Mouse (Mus musculus): ENCODE measurements around the gene Tmc3. TPM values are rescaled to one million over a fixed set of nuclear protein-coding genes. Genes with fewer than 3 reads are reported as not detected.

The Tmc3 gene
- polyA plus RNA-seq, 1 experiment from 2014 or later, result 1.4 TPM

DNA sequence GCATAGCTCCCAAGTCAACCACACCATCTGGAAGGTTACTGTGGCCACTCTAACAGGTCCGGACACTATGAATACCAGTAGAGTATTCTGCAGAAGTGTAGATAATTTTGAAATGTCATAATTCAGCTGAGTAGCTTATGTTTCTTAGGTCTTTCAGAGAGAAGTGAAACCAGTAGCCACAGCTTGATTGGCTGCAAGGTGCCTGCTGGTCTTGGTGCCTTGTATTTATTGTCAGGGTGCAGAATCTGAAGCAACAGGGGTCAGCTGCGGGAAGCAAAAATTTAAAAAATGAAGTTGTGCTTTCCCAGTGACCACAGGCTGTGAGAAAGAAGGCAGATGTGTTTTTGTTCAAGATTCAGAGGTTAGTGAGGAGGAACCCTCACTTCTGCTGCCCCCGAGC is 31.5 kb downstream of the Tmc3 start:
- H3K9ac ChIP-seq (replicated peaks; ENCODE audit: low read length), result no peak overlapping the region
- ATAC-seq (ENCODE audit: low FRiP score, low TSS enrichment), result no peak
- no peaks in the 10 kb centered on the region for H3K9me3 ChIP-seq (ENCODE audit: low read length)
- no peak overlapping the region for H3K27ac ChIP-seq (ENCODE audit: low read length)
- H3K27me3 ChIP-seq (ENCODE audit: insufficient read depth, low read length), result no peaks in the 10 kb centered on the region
- H3K4me3 ChIP-seq (ENCODE audit: low read length), result no peak overlapping the region
- H3K4me2 ChIP-seq (replicated peaks; ENCODE audit: low read depth, low read length), result no peak overlapping the region
- H3K36me3 ChIP-seq (ENCODE audit: insufficient read depth, low read length), result no peaks in the 10 kb centered on the region
- 78% methylated on average over 3 of the region's 3 CpGs for WGBS
- H3K4me1 ChIP-seq (ENCODE audit: insufficient read depth, low read length), result peaks cover 9% of the 10 kb centered on the region; the same call in 1 of the 2 replicates

DNA sequence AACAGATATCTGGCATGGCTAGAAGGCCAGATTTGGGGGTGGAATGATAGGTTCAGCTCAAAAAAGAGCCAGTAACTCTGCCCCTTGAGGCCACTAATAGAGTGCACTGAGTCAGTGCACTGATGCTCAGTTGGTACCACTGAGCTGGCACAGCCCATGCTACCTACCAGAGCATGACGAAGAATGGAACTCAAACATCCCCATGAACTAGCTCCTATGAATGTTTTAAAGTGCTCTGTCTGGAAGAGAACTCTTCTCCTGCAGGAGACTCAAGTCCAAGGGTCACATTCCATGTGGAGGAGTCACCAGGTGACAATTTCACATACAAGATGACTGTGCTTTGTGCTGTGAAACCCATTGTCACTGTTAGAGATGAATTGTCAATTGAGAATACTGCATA is 34.0 kb downstream of the Tmc3 start:
- Histone ChIP-seq H3K9ac (replicated peaks; ENCODE audit: low read length) (no peak overlapping the region), H3K27ac (ENCODE audit: low read length) (no peak overlapping the region), H3K36me3 (ENCODE audit: insufficient read depth, low read length) (no peaks in the 10 kb centered on the region), H3K27me3 (ENCODE audit: insufficient read depth, low read length) (no peaks in the 10 kb centered on the region), H3K4me3 (ENCODE audit: low read length) (no peak overlapping the region), H3K4me2 (replicated peaks; ENCODE audit: low read depth, low read length) (no peak overlapping the region), H3K9me3 (ENCODE audit: low read length) (no peaks in the 10 kb centered on the region), H3K4me1 (ENCODE audit: insufficient read depth, low read length) (peaks cover 9% of the 10 kb centered on the region; the same call in 1 of the 2 replicates)
- WGBS, result 77% methylated on average over 1 of the region's 1 CpGs
- 0 out of 2 replicates have a peak, but pooled peaks have one; percentile 46 for ATAC-seq (ENCODE audit: low FRiP score, low TSS enrichment)

DNA sequence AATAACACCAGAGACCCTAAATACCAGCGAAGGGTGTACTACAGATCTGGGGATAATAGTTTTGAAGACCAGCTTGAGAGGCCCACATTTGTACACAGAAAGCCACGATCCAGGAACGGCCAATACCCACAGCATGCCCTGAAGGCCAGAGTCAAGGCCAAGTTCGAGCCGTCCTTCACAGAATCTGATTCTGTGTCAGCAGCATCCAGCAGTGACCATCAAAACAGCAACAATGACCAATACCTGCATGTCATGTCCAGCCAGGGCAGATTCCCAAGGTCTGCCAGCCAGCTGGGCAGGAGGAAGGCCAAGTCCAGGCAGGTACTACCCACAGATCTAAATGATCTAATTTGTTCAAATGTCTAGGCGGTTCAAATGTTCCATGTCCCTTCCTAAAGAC is 37.9 kb downstream of the Tmc3 start:
- Histone ChIP-seq H3K36me3 (ENCODE audit: insufficient read depth, low read length) (no peaks in the 10 kb centered on the region), H3K4me1 (ENCODE audit: insufficient read depth, low read length) (peaks cover 6% of the 10 kb centered on the region; the same call in 1 of the 2 replicates), H3K4me2 (replicated peaks; ENCODE audit: low read depth, low read length) (no peak overlapping the region), H3K27ac (ENCODE audit: low read length) (no peak overlapping the region), H3K9me3 (ENCODE audit: low read length) (no peaks in the 10 kb centered on the region), H3K27me3 (ENCODE audit: insufficient read depth, low read length) (no peaks in the 10 kb centered on the region), H3K4me3 (ENCODE audit: low read length) (no peak overlapping the region), H3K9ac (replicated peaks; ENCODE audit: low read length) (no peak overlapping the region)
- 91% methylated on average over 6 of the region's 6 CpGs for WGBS
- no peak for ATAC-seq (ENCODE audit: low FRiP score, low TSS enrichment)

DNA sequence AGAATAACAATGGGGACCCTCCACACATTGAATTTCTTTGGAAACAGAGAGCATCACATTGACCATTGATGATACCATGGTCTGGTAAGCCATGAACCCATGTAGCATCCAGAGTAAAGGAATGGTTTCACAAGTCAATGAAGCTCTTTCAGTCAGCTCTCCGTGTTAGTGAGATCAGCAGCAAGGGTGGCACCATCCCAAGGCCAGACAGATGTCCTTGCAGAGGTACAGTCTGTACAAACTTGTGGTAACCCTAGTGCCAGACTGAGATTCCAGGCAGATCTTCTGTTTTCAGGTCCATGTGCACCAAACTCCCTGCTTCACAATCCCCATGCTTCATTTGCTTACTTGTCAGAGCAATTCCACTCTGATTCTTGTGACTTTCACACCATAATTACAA is 39.3 kb downstream of the Tmc3 start:
- Histone ChIP-seq H3K36me3 (ENCODE audit: insufficient read depth, low read length) (no peaks in the 10 kb centered on the region), H3K9me3 (ENCODE audit: low read length) (no peaks in the 10 kb centered on the region)
- WGBS, result 83% methylated on average over 1 of the region's 1 CpGs

DNA sequence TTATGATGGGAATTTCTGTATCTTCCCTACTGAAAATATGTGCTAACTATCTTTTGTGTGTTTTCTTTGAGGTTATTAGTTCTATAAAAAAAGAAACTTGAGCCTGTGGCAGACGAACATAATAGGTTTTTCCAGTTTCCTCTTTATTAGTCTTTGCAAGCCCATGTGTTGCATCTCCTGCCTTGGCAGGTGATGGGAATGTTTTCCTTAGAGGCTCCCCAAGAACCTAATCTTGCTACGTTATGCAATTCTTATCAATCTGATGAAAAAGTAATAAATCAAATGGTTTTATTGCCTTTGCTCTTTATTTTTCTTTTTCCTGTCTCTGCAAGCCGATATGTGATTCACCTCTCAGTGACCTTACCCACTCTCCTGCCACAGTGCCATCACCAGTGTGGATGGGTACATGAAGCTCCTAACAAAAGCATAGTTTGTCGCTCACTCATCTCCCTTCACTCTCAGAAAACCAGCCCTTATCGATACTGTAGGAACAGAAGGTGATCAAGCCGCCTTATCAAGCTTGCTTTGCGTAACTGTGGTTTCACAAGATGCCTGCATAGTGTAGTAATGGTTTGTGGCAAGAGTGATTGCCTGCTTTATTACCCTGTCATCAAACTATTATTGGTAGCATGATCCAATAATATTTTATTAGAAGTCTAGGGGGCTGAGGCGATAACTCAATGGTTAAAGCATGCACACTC is 42.0 kb downstream of the Tmc3 start:
- Histone ChIP-seq H3K27me3 (ENCODE audit: insufficient read depth, low read length) (no peaks in the 10 kb centered on the region), H3K9me3 (ENCODE audit: low read length) (no peaks in the 10 kb centered on the region), H3K36me3 (ENCODE audit: insufficient read depth, low read length) (no peaks in the 10 kb centered on the region), H3K4me3 (ENCODE audit: low read length) (no peak overlapping the region), H3K4me1 (ENCODE audit: insufficient read depth, low read length) (peaks cover 11% of the 10 kb centered on the region), H3K4me2 (replicated peaks; ENCODE audit: low read depth, low read length) (no peak overlapping the region), H3K9ac (replicated peaks; ENCODE audit: low read length) (no peak overlapping the region), H3K27ac (ENCODE audit: low read length) (no peak overlapping the region)
- WGBS, result 57% methylated on average over 8 of the region's 8 CpGs
- ATAC-seq (ENCODE audit: low FRiP score, low TSS enrichment), result no peak

More for the DNA sequence above, 39.3 kb downstream of the Tmc3 start:
- no peak overlapping the region for H3K4me2 ChIP-seq (replicated peaks; ENCODE audit: low read depth, low read length)
- no peak overlapping the region for H3K27ac ChIP-seq (ENCODE audit: low read length)
- ATAC-seq (ENCODE audit: low FRiP score, low TSS enrichment), result no peak
- H3K4me3 ChIP-seq (ENCODE audit: low read length), result no peak overlapping the region
- no peaks in the 10 kb centered on the region for H3K27me3 ChIP-seq (ENCODE audit: insufficient read depth, low read length)
- H3K4me1 ChIP-seq (ENCODE audit: insufficient read depth, low read length), result 0 out of 2 replicates have a peak, but pooled peaks cover 3% of the 10 kb centered on the region
- no peak overlapping the region for H3K9ac ChIP-seq (replicated peaks; ENCODE audit: low read length)

DNA sequence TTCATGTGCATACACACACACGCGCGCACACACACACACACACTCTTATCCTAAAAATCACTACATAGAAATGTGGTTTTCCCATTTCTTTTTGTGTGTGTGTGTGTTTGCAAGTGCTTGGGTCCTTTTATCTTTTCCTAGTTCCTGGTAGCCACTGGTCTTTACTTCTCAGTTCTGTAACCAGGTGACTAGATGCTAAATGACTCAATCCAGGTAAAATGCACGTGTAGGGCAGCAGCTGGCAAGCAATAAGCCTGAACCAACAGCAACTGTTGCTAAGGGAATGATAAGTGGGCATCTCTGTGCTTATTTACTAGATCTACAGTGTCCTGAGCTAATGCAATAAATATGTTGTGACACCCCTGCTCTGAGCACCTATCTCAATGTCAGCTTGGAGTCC is 42.6 kb downstream of the Tmc3 start:
- Histone ChIP-seq H3K27me3 (ENCODE audit: insufficient read depth, low read length) (no peaks in the 10 kb centered on the region), H3K9me3 (ENCODE audit: low read length) (no peaks in the 10 kb centered on the region), H3K4me1 (ENCODE audit: insufficient read depth, low read length) (peaks cover 11% of the 10 kb centered on the region), H3K4me2 (replicated peaks; ENCODE audit: low read depth, low read length) (no peak overlapping the region), H3K27ac (ENCODE audit: low read length) (no peak overlapping the region), H3K9ac (replicated peaks; ENCODE audit: low read length) (no peak overlapping the region), H3K4me3 (ENCODE audit: low read length) (no peak overlapping the region), H3K36me3 (ENCODE audit: insufficient read depth, low read length) (no peaks in the 10 kb centered on the region)
- ATAC-seq (ENCODE audit: low FRiP score, low TSS enrichment), result no peak
- WGBS, result 77% methylated on average over 4 of the region's 4 CpGs

DNA sequence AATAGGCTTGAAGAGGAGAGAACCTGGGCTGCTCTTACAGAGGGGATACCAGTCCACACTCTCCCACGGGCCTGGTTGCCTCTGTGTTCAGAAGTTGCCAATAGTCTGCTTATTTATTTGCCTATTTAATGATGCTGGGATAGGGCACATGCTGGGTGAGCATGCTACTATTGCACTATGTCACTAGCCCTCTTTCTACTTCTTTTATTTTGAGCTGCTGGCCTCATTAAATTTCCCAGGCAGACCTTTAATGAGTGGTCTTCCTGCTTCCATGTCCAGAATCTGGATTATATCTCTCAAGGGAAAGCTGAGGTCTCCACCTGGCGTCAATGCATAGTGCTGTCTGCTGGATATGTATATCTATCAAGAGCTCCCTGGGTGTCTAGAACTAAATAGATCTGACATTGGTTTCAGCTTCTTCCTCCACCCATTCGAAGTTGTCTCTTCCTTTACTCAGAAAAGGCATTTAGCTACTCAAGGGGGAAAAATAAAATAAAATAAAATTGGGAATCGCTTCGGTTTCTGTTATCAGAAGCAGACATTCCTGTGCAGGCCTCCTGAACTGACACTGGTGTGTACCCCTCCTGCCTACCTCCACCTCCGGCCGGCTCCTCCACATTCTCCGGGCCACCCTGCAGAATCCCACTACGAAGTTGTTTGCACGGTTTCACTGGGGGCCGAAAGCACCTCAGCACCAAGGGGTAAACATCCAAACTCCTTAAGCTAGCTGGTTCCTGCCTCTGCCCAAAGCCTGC is 46.5 kb downstream of the Tmc3 start:
- 10% methylated on average over 11 of the region's 11 CpGs for WGBS
- Histone ChIP-seq H3K27ac (ENCODE audit: low read length) (peak overlapping the region; percentile 62), H3K4me1 (ENCODE audit: insufficient read depth, low read length) (peaks cover 27% of the 10 kb centered on the region), H3K4me2 (replicated peaks; ENCODE audit: low read depth, low read length) (peak overlapping the region; percentile 61), H3K36me3 (ENCODE audit: insufficient read depth, low read length) (0 out of 2 replicates have a peak, but pooled peaks cover 4% of the 10 kb centered on the region), H3K9me3 (ENCODE audit: low read length) (no peaks in the 10 kb centered on the region), H3K9ac (replicated peaks; ENCODE audit: low read length) (peak overlapping the region; percentile 83), H3K27me3 (ENCODE audit: insufficient read depth, low read length) (no peaks in the 10 kb centered on the region), H3K4me3 (ENCODE audit: low read length) (peak overlapping the region; percentile 70)
- no peak for ATAC-seq (ENCODE audit: low FRiP score, low TSS enrichment)

DNA sequence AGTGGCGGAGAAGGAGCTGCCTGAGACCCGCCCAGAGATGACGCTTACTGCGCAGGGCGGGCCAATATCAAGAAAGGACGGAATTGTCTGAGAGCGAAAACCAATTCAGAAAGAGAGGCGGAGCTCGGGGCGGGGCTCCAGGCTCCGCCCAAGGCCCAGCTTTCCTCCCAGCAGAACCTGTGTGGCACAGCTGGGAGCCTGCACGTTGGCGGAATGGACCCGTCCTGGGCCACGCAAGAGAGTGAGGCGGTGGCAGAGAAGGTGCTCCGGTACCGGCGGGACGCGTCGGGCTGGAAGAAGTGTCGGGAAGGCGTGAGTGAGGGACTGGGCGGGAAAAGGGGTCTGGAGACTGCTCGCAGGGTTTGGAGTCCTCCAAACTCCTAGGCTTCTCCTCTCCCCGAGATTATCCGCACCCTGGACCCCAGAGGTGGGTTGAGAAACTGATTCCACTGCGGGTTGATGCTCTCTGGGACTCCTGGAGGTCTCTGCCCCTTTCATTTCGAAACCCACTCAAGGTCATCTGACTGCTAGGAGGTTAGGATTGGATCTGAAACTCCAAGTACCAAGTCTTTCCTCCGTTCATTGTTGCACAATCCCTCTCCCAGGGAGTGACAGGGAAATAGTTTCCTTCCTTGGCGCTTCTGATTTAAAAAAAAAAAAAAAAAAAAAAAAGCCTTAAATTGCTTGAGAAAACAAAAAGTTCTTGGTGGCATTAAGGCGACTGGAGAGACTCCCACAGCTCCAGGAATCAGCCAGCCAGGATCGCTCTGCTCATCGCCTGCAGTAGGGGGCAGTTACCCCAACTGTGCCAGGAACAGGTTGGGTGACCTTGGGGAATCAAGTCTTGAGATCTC is 47.3 kb downstream of the Tmc3 start, which contains the start of gene Stard5:
Stard5 (plus strand) TSS at position 132 of the 854 bp plus-strand sequence.
- Histone ChIP-seq H3K4me2 (replicated peaks; ENCODE audit: low read depth, low read length) (peak within 1 kb of the TSS; percentile 61), H3K4me3 (ENCODE audit: low read length) (peak within 1 kb of the TSS; percentile 70), H3K27me3 (ENCODE audit: insufficient read depth, low read length) (no peaks in the 10 kb centered on the region), H3K9ac (replicated peaks; ENCODE audit: low read length) (peak within 1 kb of the TSS; percentile 83), H3K36me3 (ENCODE audit: insufficient read depth, low read length) (peaks cover 8% of the 10 kb centered on the region; the same call in 1 of the 2 replicates), H3K27ac (ENCODE audit: low read length) (peak within 1 kb of the TSS; percentile 62), H3K4me1 (ENCODE audit: insufficient read depth, low read length) (peaks cover 25% of the 10 kb centered on the region), H3K9me3 (ENCODE audit: low read length) (no peaks in the 10 kb centered on the region)
- ATAC-seq (ENCODE audit: low FRiP score, low TSS enrichment), result peak; percentile 99
- under 1% methylated on average over 35 of the region's 35 CpGs for WGBS

DNA sequence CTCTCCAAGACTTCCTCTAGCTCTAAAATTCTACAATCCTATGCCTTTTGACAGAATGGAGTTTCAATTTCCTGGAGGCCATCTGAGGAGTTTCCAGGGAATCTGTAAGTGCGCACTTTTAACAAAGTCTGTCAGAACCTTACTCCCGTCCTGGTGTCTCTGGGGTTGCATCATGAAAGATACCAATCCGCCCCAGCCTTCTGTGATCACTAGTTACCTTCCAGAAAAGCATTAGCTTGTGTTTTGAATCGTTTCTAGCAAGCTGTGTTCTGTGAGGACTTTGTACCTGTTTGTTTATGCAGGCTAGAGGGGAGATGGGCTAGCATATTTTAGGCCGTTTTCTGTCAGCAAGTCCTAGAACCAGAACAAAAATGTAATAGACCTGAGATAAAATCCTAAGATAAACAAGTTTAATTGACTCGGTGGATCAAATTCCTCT is 48.0 kb downstream of the Tmc3 start:
- peaks cover 25% of the 10 kb centered on the region for H3K4me1 ChIP-seq (ENCODE audit: insufficient read depth, low read length)
- H3K4me2 ChIP-seq (replicated peaks; ENCODE audit: low read depth, low read length), result peak overlapping the region; percentile 61
- no peak overlapping the region; the same call in 1 of the 2 replicates for H3K27ac ChIP-seq (ENCODE audit: low read length)
- 42% methylated on average over 6 of the region's 6 CpGs for WGBS
- ATAC-seq (ENCODE audit: low FRiP score, low TSS enrichment), result no peak
- H3K4me3 ChIP-seq (ENCODE audit: low read length), result peak overlapping the region; percentile 70
- H3K27me3 ChIP-seq (ENCODE audit: insufficient read depth, low read length), result no peaks in the 10 kb centered on the region
- H3K9me3 ChIP-seq (ENCODE audit: low read length), result no peaks in the 10 kb centered on the region
- H3K36me3 ChIP-seq (ENCODE audit: insufficient read depth, low read length), result peaks cover 13% of the 10 kb centered on the region
- peak overlapping the region; percentile 83 for H3K9ac ChIP-seq (replicated peaks; ENCODE audit: low read length)
